Mouse (Mus musculus) kidney, postnatal 25 days (tissue): ENCODE results near the gene Kmt5a.

ENCODE experiments used
- DNase-seq, 2 experiments: peaks; one replicate each; pipeline ENCODE4 v3.0.0; 2021; ENCODE audit warnings: mixed read lengths in 2 of 2

Gene Kmt5a

GRCm38 (mm10) chr5:124439447-124440093 is at the start of gene Kmt5a:
TSS of gene Kmt5a (plus strand) at chr5:124439930.
- DNase-seq: peak; percentile 96 to 98

GRCm38 (mm10) chr5:124392412-124392811 is 47.3 kb upstream of the Kmt5a start:
- DNase-seq: no peak

- no peak for DNase-seq
Observed at GRCm38 (mm10) chr5:124393726-124394125, 46.0 kb upstream of the Kmt5a start.

GRCm38 (mm10) chr5:124410808-124411207 is 28.9 kb upstream of the Kmt5a start:
- peak in 1 of 2 experiments; percentile 13 for DNase-seq

GRCm38 (mm10) chr5:124412163-124412562 is 27.6 kb upstream of the Kmt5a start:
- DNase-seq: no peak

- no peak for DNase-seq
Observed at GRCm38 (mm10) chr5:124418903-124419302, 20.8 kb upstream of the Kmt5a start.

- no peak for DNase-seq
Observed at GRCm38 (mm10) chr5:124421786-124422185, 17.9 kb upstream of the Kmt5a start.

GRCm38 (mm10) chr5:124424200-124424722 is 15.5 kb upstream of the Kmt5a start:
- peak; percentile 42 to 56 for DNase-seq

- DNase-seq: peak in 1 of 2 experiments; percentile 79
Observed at GRCm38 (mm10) chr5:124424723-124425411, 14.9 kb upstream of the Kmt5a start.

- DNase-seq: peak; percentile 96 to 99
Observed at GRCm38 (mm10) chr5:124425412-124426259, 14.1 kb upstream of the Kmt5a start, which contains the start of gene Sbno1. TSS of gene Sbno1 (minus strand) at chr5:124426001.

- no peak for DNase-seq
Observed at GRCm38 (mm10) chr5:124426475-124427071, 13.2 kb upstream of the Kmt5a start.

GRCm38 (mm10) chr5:124432398-124433012 is 7.2 kb upstream of the Kmt5a start:
- DNase-seq: peak; percentile 71 to 86

- no peak for DNase-seq
Observed at GRCm38 (mm10) chr5:124433048-124433447, 6.7 kb upstream of the Kmt5a start.

- DNase-seq: peak; percentile 45 to 70
Observed at GRCm38 (mm10) chr5:124438229-124438628, 1.5 kb upstream of the Kmt5a start.

- DNase-seq: no peak
Observed at GRCm38 (mm10) chr5:124438746-124439145, 984 bp upstream of the Kmt5a start.

- DNase-seq: peak in 1 of 2 experiments; percentile 56
Observed at GRCm38 (mm10) chr5:124440094-124440701, 468 bp downstream of the Kmt5a start.

GRCm38 (mm10) chr5:124442628-124443027 is 2.9 kb downstream of the Kmt5a start:
- no peak for DNase-seq

- no peak for DNase-seq
Observed at GRCm38 (mm10) chr5:124444208-124444607, 4.5 kb downstream of the Kmt5a start.

- DNase-seq: peak; percentile 84 to 92
Observed at GRCm38 (mm10) chr5:124444661-124445561, 5.2 kb downstream of the Kmt5a start.

GRCm38 (mm10) chr5:124445621-124446293 is 6.0 kb downstream of the Kmt5a start:
- peak; percentile 53 to 77 for DNase-seq
